Mouse (Mus musculus) right cerebral cortex, adult 18-20 months (tissue): ENCODE measurements at regions not wholly inside any gene's neighbourhood (a gene's known extent, or its start where the extent isn't known, plus 50 kb on each side); places are given as distances from the start of the nearest gene placed in this dataset.

ENCODE experiments used
- DNase-seq: peaks from one replicate; pipeline ENCODE4 v3.0.0; 2022; ENCODE audit warnings: mixed read lengths

DNA sequence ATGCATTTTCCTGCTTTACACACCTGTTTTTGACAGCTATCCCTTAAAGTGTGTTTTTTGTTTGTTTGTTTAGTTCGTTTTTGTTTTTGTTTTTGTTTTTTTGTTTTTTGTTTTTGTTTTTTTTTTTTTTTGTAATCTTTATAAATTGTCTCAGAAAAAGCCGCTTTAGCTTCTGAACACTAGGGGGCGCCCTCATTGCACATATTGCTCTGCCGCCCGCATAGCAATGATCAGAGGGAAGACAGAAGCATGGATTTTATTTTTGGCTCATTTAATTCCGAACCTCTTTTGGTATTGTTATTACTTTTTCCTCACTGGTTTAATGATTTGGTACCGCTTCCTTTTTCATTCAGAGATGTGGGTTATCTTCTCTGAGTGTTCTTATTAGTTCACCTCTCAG lies 569.9 kb upstream of the Gm10800 start:
- DNase-seq: peak; percentile 37
